Mouse (Mus musculus): ENCODE results near the gene Dusp1.
A peak's percentile ranks its signal among the peaks of the same experiment; 100 is the strongest.

Dusp1 gene

GRCm38 (mm10) chr17:26524316-26524715 is 37.6 kb downstream of the Dusp1 start:
- DNase-seq (ENCODE audit: low spot score) = no peak

GRCm38 (mm10) chr17:26522711-26523110 is 39.2 kb downstream of the Dusp1 start:
- no peak for DNase-seq (ENCODE audit: low spot score)

GRCm38 (mm10) chr17:26518306-26518705 is 43.6 kb downstream of the Dusp1 start:
- no peak for DNase-seq (ENCODE audit: low spot score)

GRCm38 (mm10) chr17:26515675-26516074 is 46.3 kb downstream of the Dusp1 start:
- no peak for DNase-seq (ENCODE audit: low spot score)

- DNase-seq (ENCODE audit: low spot score) = no peak
Observed at GRCm38 (mm10) chr17:26514581-26515030, 47.3 kb downstream of the Dusp1 start.

- DNase-seq (ENCODE audit: low spot score) = no peak
Observed at GRCm38 (mm10) chr17:26513459-26514290, 48.3 kb downstream of the Dusp1 start.

- DNase-seq (ENCODE audit: low spot score) = no peak
Observed at GRCm38 (mm10) chr17:26512961-26513360, 49.0 kb downstream of the Dusp1 start.

GRCm38 (mm10) chr17:26511816-26512774 is 49.8 kb downstream of the Dusp1 start:
- no peak for DNase-seq (ENCODE audit: low spot score)

GRCm38 (mm10) chr17:26511256-26511655 is 50.7 kb downstream of the Dusp1 start:
- no peak for DNase-seq (ENCODE audit: low spot score)

GRCm38 (mm10) chr17:26510146-26511045 is 51.5 kb downstream of the Dusp1 start:
- DNase-seq (ENCODE audit: low spot score) = no peak

GRCm38 (mm10) chr17:26508961-26509771 is 52.8 kb downstream of the Dusp1 start:
- DNase-seq (ENCODE audit: low spot score) = peak; percentile 73

GRCm38 (mm10) chr17:26508345-26508960 is 53.5 kb downstream of the Dusp1 start:
- peak; percentile 97 for DNase-seq (ENCODE audit: low spot score)

GRCm38 (mm10) chr17:26507966-26508344 is 54.0 kb downstream of the Dusp1 start:
- peak; percentile 83 for DNase-seq (ENCODE audit: low spot score)

- no peak for DNase-seq (ENCODE audit: low spot score)
Observed at GRCm38 (mm10) chr17:26506997-26507871, 54.7 kb downstream of the Dusp1 start.

GRCm38 (mm10) chr17:26506031-26506641 is 55.8 kb downstream of the Dusp1 start:
- no peak for DNase-seq (ENCODE audit: low spot score)

GRCm38 (mm10) chr17:26505181-26505581 is 56.7 kb downstream of the Dusp1 start:
- DNase-seq (ENCODE audit: low spot score) = no peak

- peak; percentile 75 for DNase-seq (ENCODE audit: low spot score)
Observed at GRCm38 (mm10) chr17:26503981-26504671, 57.8 kb downstream of the Dusp1 start.

All from layer of hippocampus, adult 11-12 months (tissue).